Mouse (Mus musculus): ENCODE results near the gene Rnf186.

- TF ChIP-seq POLR2A (IDR thresholded peaks at IDR 0.05; ENCODE audit: insufficient read depth, low read depth, low read length) (no peak), CTCF (IDR thresholded peaks at IDR 0.05; ENCODE audit: insufficient read depth, low read depth, low read length) (no peak)
Measured at GRCm38 (mm10) chr4:138921254-138922130, 45.4 kb upstream of the Rnf186 start.
